Mouse (Mus musculus): Measurements from ENCODE around the gene Luc7l3.
"Not testable (repeated sequence)": the region's sequence is repeated elsewhere in the genome, so short reads cannot be mapped to it uniquely, and the experiment has no call there.

Luc7l3 gene

GRCm38 (mm10) chr11:94294996-94295845 lies 26.6 kb downstream of the Luc7l3 start:
- DNase-seq (ENCODE audit: low spot score in 2 of 2), result no peak

GRCm38 (mm10) chr11:94290062-94290740 lies 31.6 kb downstream of the Luc7l3 start:
- DNase-seq (ENCODE audit: low spot score in 2 of 2), result no peak

GRCm38 (mm10) chr11:94287105-94287504 lies 34.7 kb downstream of the Luc7l3 start:
- DNase-seq (ENCODE audit: low spot score in 2 of 2), result no peak

GRCm38 (mm10) chr11:94285886-94286574 lies 35.8 kb downstream of the Luc7l3 start:
- DNase-seq (ENCODE audit: low spot score in 2 of 2), result no peak

GRCm38 (mm10) chr11:94283536-94284099 lies 38.2 kb downstream of the Luc7l3 start:
- DNase-seq (ENCODE audit: low spot score in 2 of 2), result no peak

- no peak for DNase-seq (ENCODE audit: low spot score in 2 of 2)
Measured at GRCm38 (mm10) chr11:94282291-94282690, 39.5 kb downstream of the Luc7l3 start.

- DNase-seq (ENCODE audit: low spot score in 2 of 2), result no peak
Measured at GRCm38 (mm10) chr11:94281199-94282181, 40.3 kb downstream of the Luc7l3 start, which contains the start of gene Gm21885. TSS of gene Gm21885 (plus strand) at chr11:94281873.

GRCm38 (mm10) chr11:94276869-94277337 lies 44.9 kb downstream of the Luc7l3 start:
- DNase-seq (ENCODE audit: low spot score in 2 of 2), result peak; percentile 83 to 89

GRCm38 (mm10) chr11:94275686-94276085 lies 46.1 kb downstream of the Luc7l3 start:
- DNase-seq (ENCODE audit: low spot score in 2 of 2), result no peak

- DNase-seq (ENCODE audit: low spot score in 2 of 2), result no peak
Measured at GRCm38 (mm10) chr11:94275226-94275625, 46.6 kb downstream of the Luc7l3 start.

GRCm38 (mm10) chr11:94274206-94274867 lies 47.5 kb downstream of the Luc7l3 start:
- no peak for DNase-seq (ENCODE audit: low spot score in 2 of 2)

- DNase-seq (ENCODE audit: low spot score in 2 of 2), result no peak
Measured at GRCm38 (mm10) chr11:94272960-94273927, 48.5 kb downstream of the Luc7l3 start.

GRCm38 (mm10) chr11:94271015-94271414 lies 50.8 kb downstream of the Luc7l3 start:
- no peak for DNase-seq (ENCODE audit: low spot score in 2 of 2)

GRCm38 (mm10) chr11:94269906-94270305 lies 51.9 kb downstream of the Luc7l3 start:
- DNase-seq (ENCODE audit: low spot score in 2 of 2), result no peak

- no peak for DNase-seq (ENCODE audit: low spot score in 2 of 2)
Measured at GRCm38 (mm10) chr11:94268761-94269160, 53.0 kb downstream of the Luc7l3 start.

GRCm38 (mm10) chr11:94266155-94266554 lies 55.6 kb downstream of the Luc7l3 start:
- not testable (repeated sequence) for DNase-seq (ENCODE audit: low spot score in 2 of 2)

GRCm38 (mm10) chr11:94265134-94265785 lies 56.5 kb downstream of the Luc7l3 start:
- peak in 1 of 2 experiments; percentile 22 for DNase-seq (ENCODE audit: low spot score in 2 of 2)
